Mouse (Mus musculus) CD4-positive, CD25-positive, alpha-beta regulatory T cell, adult 4 months (primary cell): ENCODE measurements around the gene Wipf2. TPM values are rescaled to one million over a fixed set of nuclear protein-coding genes. Genes with fewer than 3 reads are reported as not detected.
"Not testable (repeated sequence)": the region's sequence is repeated elsewhere in the genome, so short reads cannot be mapped to it uniquely, and the experiment has no call there.

ENCODE experiments used
- ATAC-seq: one replicate; pipeline ENCODE4 v1.8.0; 2017
- polyA plus RNA-seq, 2 experiments: library from polyadenylated mRNA; unstranded; fragments of 100-300 nt; shearing (Covaris generic); gene quantifications; one replicate each; pipeline ENCODE4 v1.2.1; 2017

Wipf2 gene
- polyA plus RNA-seq, 2 experiments from 2014 or later: 13.5 to 13.9 TPM

- ATAC-seq: no peak
Observed at GRCm38 (mm10) chr11:98932293-98933091, 69.1 kb downstream of the Wipf2 start.

DNA sequence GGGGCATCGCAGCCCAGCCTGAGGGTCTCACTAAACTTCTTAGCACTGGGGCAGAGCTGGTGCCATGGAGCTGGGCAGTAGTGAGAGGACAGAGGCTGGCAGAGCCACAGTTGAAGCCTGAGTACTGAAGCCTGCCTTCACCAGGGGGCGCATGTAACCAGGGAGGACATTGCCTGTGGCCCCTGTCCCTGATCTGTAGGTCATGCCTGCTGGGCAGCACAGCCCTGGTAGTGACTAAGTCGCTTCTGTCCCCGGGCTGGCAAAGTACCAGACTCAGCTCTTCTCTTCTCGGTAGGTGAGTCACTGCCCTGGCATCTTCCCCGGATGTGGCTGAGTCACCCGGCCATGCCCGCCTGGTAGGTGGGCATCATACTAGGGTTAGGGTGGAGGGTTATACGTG lies 69.7 kb downstream of the Wipf2 start:
- ATAC-seq: peak; percentile 44

DNA sequence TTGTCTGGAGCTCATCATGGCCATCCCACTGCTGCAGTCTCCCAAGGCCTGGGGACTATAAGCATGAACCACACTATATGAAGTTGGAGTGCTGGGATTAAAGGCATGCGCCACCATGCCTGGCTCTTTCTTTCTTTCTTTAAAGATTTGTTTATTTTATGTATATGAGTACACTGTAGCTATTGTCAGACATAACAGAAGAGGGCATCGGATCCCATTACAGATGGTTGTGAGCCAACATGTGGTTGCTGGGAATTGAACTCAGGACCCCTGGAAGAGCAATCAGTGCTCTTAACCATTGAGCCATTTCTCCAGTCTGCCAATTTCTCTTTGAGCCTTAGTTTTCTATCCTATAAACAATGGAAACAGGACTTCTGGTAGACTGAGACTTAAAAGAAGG lies 70.4 kb downstream of the Wipf2 start:
- ATAC-seq: not testable (repeated sequence)

GRCm38 (mm10) chr11:98934367-98934766 lies 70.9 kb downstream of the Wipf2 start:
- no peak for ATAC-seq

GRCm38 (mm10) chr11:98935123-98935522 lies 71.7 kb downstream of the Wipf2 start:
- ATAC-seq: no peak

- no peak for ATAC-seq
Observed at GRCm38 (mm10) chr11:98936170-98936569, 72.7 kb downstream of the Wipf2 start.

DNA sequence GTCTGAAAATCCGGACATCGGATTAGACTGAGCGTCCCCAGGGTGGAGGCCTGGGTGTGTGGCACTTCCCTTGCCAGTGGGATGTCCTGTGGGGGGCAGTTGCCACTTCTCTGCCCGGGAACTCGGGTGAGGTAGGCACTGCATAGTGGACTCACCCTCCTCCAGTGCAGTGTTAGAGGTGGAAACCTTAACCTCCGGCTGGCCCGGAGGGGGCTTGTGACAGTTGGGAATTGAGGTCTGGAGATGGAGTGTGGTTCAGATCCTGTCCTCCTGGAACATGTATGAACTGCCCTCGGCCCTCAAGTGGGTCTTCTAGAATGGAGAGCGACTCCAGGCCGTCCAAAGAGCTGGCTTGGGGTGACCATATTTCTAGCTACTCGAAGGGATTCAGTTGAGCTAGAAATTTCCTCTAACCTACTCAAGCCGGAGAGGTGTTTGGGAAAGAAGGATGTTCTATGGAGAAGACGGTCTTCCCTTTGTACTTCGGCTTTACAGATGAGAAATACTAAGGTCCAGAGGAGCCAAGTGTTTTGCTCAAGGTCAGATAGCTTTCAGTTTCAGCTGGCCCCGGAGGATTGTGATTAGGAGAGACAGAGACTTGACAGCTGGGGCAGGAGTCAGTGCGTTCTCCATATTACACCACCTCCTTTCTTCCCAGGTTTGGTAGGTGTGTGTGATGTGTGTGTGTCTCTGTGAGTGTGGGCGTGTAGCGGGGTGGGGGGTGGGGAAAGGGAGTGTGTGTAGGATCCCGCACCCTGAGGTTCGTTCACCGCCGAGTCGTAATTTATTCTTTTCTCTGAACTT lies 73.4 kb downstream of the Wipf2 start:
- no peak for ATAC-seq

GRCm38 (mm10) chr11:98937410-98937913 lies 74.0 kb downstream of the Wipf2 start:
- peak; percentile 50 for ATAC-seq

DNA sequence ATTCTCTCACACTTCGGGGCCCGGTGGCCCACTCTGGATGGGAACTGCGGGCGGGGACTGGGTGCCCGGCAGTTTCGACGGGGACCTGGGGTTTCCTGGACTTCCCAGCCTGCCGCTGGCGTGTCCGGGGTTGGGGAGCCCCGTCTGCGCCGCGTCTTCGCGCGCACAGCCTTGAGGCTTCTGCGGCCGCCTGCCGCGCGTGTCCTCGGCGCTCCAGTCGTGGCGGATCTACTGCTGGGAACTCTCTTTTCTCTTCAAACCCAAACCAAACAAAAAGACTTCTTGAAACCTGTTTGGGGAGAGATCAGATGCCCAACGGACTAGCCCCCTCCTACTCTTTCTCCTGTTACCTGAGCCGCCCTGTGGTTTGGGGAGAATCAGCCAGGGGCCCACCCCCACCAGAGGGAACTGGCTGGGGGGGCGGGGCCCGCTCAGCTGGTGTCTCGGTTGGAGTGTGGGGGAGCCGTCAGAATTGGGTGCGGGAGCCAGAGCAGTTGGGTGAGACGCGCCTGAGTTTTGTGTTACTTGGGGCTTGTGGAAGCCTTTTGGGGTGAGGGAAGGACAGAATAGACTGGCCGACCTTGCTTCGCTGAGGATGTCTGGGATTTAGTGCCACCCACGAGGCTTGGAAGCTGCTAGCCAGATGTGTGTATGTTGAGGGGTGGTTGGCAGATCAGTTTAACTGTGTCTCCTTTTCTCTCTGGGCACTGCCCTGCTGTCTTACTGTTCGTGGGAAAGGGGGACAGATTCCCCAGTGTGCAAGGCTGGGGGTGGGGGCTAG lies 74.7 kb downstream of the Wipf2 start:
- ATAC-seq: no peak

- no peak for ATAC-seq
Observed at GRCm38 (mm10) chr11:98938701-98939083, 75.3 kb downstream of the Wipf2 start.

DNA sequence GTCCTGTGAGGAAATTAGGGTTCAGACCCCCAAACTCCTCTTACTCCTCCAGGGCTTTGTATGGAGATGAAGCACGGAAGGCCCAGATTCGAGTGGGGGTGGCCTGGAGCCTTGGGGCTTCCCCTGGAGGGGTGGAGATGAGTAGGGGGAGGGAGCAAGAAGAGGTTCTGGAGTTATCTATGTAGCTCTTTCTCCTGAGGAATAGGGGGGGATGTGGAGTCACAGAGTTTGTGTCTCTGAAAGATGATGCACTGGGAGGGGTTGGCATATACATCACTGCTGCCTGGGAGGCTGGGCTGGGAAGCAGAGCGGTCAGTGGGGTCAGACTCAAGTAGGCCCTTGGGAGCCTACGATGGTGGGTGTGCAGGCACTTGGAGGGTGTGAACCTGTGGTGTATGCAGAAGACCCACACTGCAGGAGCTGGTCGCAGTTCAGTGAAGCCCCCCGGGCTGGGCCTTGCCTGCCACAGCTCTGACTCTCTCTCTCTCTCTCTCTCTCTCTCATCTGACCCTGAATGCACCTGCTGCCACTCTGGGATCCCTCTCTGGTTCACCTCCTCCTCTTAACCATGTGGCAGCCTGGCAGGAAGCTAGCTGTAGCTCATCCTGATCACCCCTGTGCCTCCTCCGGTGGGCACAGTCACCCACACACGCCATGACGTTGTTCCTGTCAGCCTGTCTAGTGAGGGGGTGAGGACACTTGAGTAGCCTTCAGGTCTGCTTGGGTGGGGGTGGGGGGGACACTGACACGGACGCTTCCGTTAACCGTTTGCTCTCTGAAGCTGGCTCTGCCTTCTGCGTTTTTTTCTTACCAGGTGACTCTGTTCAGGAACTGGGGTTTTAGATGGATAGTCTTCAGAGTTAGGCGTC lies 75.9 kb downstream of the Wipf2 start:
- ATAC-seq: peak; percentile 15

GRCm38 (mm10) chr11:98939953-98940641 lies 76.7 kb downstream of the Wipf2 start:
- ATAC-seq: no peak

GRCm38 (mm10) chr11:98940776-98941175 lies 77.3 kb downstream of the Wipf2 start:
- no peak for ATAC-seq

GRCm38 (mm10) chr11:98941341-98941825 lies 77.9 kb downstream of the Wipf2 start:
- ATAC-seq: no peak

GRCm38 (mm10) chr11:98941826-98942550 lies 78.5 kb downstream of the Wipf2 start:
- peak; percentile 57 for ATAC-seq

DNA sequence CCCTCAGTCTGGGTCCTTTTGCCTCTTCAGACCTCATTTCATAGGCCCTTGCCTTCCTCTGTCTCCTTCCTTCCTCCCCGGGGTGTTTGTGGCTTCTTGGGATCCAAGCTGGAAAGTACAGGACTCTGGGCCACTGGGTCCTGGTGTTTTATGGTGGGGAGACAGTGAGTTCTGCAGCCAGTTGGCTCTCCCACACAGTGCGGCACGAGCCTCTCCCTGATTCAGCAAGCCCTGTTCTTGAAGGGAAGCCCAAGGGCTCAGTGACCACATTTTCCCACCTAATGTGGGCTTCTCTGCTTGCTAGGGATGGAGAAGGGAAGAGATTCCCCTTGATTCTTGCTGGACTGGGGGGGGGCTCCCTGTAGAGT lies 79.1 kb downstream of the Wipf2 start:
- ATAC-seq: no peak

- peak; percentile 44 for ATAC-seq
Observed at GRCm38 (mm10) chr11:98942923-98943641, 79.6 kb downstream of the Wipf2 start.

- peak; percentile 5 for ATAC-seq
Observed at GRCm38 (mm10) chr11:98943741-98944461, 80.5 kb downstream of the Wipf2 start.
